Mouse (Mus musculus) midbrain, embryonic 16.5 days (tissue): ENCODE results near the gene Arl3. TPM values are rescaled to one million over a fixed set of nuclear protein-coding genes. Genes with fewer than 3 reads are reported as not detected.

Source experiments
- ATAC-seq: fragments of 200-750 bp; cut with Nextera tagmentation; 2 replicates; pipeline ENCODE4 v1.8.0; 2017; ENCODE audit warnings: moderate TSS enrichment
- H3K27ac ChIP-seq: fragments of 300-500 bp; sonication (generic); 2 replicates; pipeline ENCODE4 v1.5.1; 2014; ENCODE audit warnings: mild to moderate bottlenecking, low read length, mixed read lengths
- H3K27me3 ChIP-seq: fragments of 300-500 bp; sonication (generic); 2 replicates; pipeline ENCODE4 v1.6.1; 2014; ENCODE audit warnings: low read depth, low read length, mixed read lengths; ENCODE audit not compliant: control insufficient read depth, insufficient read depth
- H3K36me3 ChIP-seq: fragments of 300-500 bp; sonication (generic); 2 replicates; pipeline ENCODE4 v1.6.1; 2014; ENCODE audit warnings: mild to moderate bottlenecking, low read length, moderate library complexity, mixed read lengths; ENCODE audit not compliant: control insufficient read depth, insufficient read depth
- H3K4me1 ChIP-seq: fragments of 300-500 bp; sonication (generic); 2 replicates; pipeline ENCODE4 v1.6.1; 2014; ENCODE audit warnings: mild to moderate bottlenecking, low read length, mixed read lengths; ENCODE audit not compliant: control insufficient read depth, insufficient read depth
- H3K4me2 ChIP-seq: fragments of 300-500 bp; sonication (generic); 2 replicates; pipeline ENCODE4 v1.6.1; 2014; ENCODE audit warnings: mild to moderate bottlenecking, low read length, mixed read lengths
- H3K4me3 ChIP-seq: fragments of 300-500 bp; sonication (generic); 2 replicates; pipeline ENCODE4 v1.5.1; 2014; ENCODE audit warnings: low read depth, mild to moderate bottlenecking, low read length, moderate library complexity, mixed read lengths
- H3K9ac ChIP-seq: fragments of 300-500 bp; sonication (generic); 2 replicates; pipeline ENCODE4 v1.6.1; 2014; ENCODE audit warnings: low read depth, low read length, mixed read lengths
- H3K9me3 ChIP-seq: fragments of 300-500 bp; sonication (generic); replicated peaks from 2 replicates; pipeline ENCODE4 v1.6.1; 2014; ENCODE audit warnings: mild to moderate bottlenecking, low read length, mixed read lengths; ENCODE audit not compliant: control insufficient read depth, poor library complexity, severe bottlenecking
- WGBS: fragments of 180-500 bp; shearing (Covaris S2); extraction: QIAGEN DNeasy Blood & Tissue Kit; methylation state at CpG from one replicate; pipeline ENCODE4 v1.1.7; 2014; 5-methylcytosine and 5-hydroxymethylcytosine counted together
- polyA plus RNA-seq: library from polyadenylated mRNA; unstranded; fragments of >200 nt; fragmentation: Nextera tagmentation; extraction: Ambion mirVana; gene quantifications from 2 replicates; pipeline ENCODE4 v1.2.1, GENCODE M21; 2015

The Arl3 gene
- polyA plus RNA-seq, 1 experiment from 2014 or later: 226 TPM

GRCm38 (mm10) chr19:46507806-46508205 is 65.2 kb downstream of the Arl3 start:
- peak overlapping the region; percentile 89 for H3K4me2 ChIP-seq
- peaks cover 61% of the 10 kb centered on the region for H3K4me1 ChIP-seq
- peaks cover 7% of the 10 kb centered on the region for H3K36me3 ChIP-seq
- H3K27ac ChIP-seq: peak overlapping the region; percentile 81
- peak overlapping the region; percentile 19; the same call in 1 of the 2 replicates for H3K4me3 ChIP-seq
- no peaks in the 10 kb centered on the region for H3K27me3 ChIP-seq
- ATAC-seq: no peak
- H3K9me3 ChIP-seq: no peaks in the 10 kb centered on the region
- 76% methylated on average over 1 of the region's 1 CpGs for WGBS
- peak overlapping the region; percentile 56; the same call in 1 of the 2 replicates for H3K9ac ChIP-seq

DNA sequence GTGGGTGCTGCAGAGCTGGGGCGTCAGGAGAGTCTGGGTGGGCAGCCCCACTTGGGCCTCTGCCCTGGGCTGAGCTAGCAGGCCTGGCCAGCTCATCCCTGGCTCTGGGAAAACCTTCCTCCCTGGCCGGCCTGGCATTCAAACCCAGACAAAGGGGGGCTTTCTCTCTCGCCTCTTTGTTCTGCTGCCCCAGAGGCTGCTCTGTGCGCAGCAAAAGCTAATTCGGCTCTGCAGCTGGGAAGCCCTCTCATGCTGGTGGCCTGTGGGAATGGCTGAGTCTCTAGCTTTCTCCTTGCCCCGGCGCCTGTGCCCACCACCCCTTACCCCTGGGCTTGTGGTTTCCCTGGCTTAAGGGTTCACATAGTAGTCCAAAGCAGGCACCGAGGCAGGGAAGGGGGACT is 65.8 kb downstream of the Arl3 start:
- Histone ChIP-seq H3K27ac (peak overlapping the region; percentile 81), H3K36me3 (peaks cover 3% of the 10 kb centered on the region; the same call in 1 of the 2 replicates), H3K9ac (peak overlapping the region; percentile 56), H3K4me3 (peak overlapping the region; percentile 19), H3K4me2 (peak overlapping the region; percentile 89), H3K9me3 (no peaks in the 10 kb centered on the region), H3K4me1 (peaks cover 61% of the 10 kb centered on the region), H3K27me3 (no peaks in the 10 kb centered on the region)
- WGBS: 6% methylated on average over 8 of the region's 8 CpGs
- ATAC-seq: 0 out of 2 replicates have a peak, but pooled peaks have one; percentile 9

- H3K4me2 ChIP-seq: peak overlapping the region; percentile 89
- no peaks in the 10 kb centered on the region for H3K27me3 ChIP-seq
- H3K9me3 ChIP-seq: no peaks in the 10 kb centered on the region
- no peak for ATAC-seq
- WGBS: 22% methylated on average over 3 of the region's 3 CpGs
- H3K36me3 ChIP-seq: peaks cover 3% of the 10 kb centered on the region; the same call in 1 of the 2 replicates
- H3K9ac ChIP-seq: peak overlapping the region; percentile 56
- peaks cover 61% of the 10 kb centered on the region for H3K4me1 ChIP-seq
- H3K4me3 ChIP-seq: peak overlapping the region; percentile 19
- peak overlapping the region; percentile 81 for H3K27ac ChIP-seq
Observed at GRCm38 (mm10) chr19:46506372-46506717, 66.7 kb downstream of the Arl3 start.

DNA sequence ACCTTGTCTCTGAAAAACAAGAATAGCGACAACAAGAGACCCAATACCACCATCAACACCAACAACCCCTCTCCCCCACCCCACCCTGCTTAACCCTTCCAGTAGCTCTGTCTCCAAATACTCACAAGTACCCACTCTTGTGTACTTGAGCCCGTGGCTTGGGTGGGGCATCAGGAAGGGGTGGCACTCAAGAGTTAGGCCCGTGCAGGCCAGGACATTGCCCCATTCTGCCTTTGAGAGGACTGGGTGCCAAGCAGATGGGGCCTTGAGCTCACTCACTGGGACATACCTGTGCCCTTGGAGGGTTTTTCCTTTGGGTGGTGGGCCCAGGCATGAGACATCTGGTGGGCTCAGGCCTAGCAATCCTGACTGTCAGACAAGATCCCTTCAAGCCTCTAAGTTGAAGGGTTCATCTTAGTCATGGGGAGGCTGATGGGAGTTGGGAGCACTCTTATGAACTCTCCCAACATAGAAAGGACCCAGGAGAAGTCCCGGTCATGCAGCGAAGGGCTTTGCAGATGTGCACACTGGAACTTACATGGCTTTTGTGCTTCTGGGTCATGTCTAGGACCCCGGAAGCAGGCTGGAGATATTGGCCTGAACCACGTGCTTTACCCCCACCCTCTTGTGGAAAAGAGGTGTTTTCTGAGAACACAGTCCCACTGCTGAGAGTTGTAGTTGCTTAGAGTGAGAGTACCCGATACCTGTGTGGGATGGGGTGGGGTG is 67.2 kb downstream of the Arl3 start:
- Histone ChIP-seq H3K4me2 (peak overlapping the region; percentile 89), H3K9me3 (no peaks in the 10 kb centered on the region), H3K9ac (peak overlapping the region; percentile 56), H3K4me1 (peaks cover 61% of the 10 kb centered on the region), H3K27me3 (no peaks in the 10 kb centered on the region), H3K36me3 (peaks cover 3% of the 10 kb centered on the region; the same call in 1 of the 2 replicates), H3K27ac (peak overlapping the region; percentile 81; the same call in 1 of the 2 replicates), H3K4me3 (peak overlapping the region; percentile 64)
- ATAC-seq: no peak
- WGBS: 60% methylated on average over 8 of the region's 8 CpGs

GRCm38 (mm10) chr19:46504822-46505417 is 68.1 kb downstream of the Arl3 start:
- ATAC-seq: no peak
- Histone ChIP-seq H3K9ac (peak overlapping the region; percentile 87), H3K27ac (peak overlapping the region; percentile 98), H3K36me3 (peaks cover 3% of the 10 kb centered on the region; the same call in 1 of the 2 replicates), H3K9me3 (no peaks in the 10 kb centered on the region), H3K4me1 (peaks cover 55% of the 10 kb centered on the region), H3K27me3 (no peaks in the 10 kb centered on the region), H3K4me2 (peak overlapping the region; percentile 89), H3K4me3 (peak overlapping the region; percentile 64)
- WGBS: 46% methylated on average over 9 of the region's 9 CpGs

DNA sequence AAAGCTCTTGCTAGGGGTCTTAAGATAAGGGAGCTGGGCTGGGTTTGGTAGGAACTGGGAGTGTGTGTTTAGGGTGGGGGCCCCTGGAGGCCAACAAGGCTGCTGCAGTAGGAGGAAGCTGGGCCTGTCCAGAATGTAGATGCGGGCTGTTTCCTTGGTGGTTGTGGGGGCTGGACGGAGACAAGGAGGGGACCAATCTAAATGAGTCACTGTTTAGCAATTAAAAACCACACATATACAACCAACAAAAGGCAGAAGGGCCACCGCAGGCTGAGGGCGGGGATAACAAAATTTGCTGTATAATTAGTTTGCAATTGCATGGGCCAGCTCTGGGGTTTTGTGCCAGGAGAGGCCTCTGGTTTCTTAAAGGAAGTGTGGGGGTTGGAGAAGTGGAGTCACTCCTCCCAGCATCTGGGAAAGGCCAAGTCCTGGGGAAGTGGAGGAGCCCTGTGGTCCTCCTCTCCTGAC is 68.9 kb downstream of the Arl3 start:
- H3K9ac ChIP-seq: peak overlapping the region; percentile 87
- H3K4me1 ChIP-seq: peaks cover 50% of the 10 kb centered on the region
- peaks cover 3% of the 10 kb centered on the region; the same call in 1 of the 2 replicates for H3K36me3 ChIP-seq
- WGBS: 0% methylated on average over 4 of the region's 4 CpGs
- no peak for ATAC-seq
- H3K4me3 ChIP-seq: peak overlapping the region; percentile 64
- H3K9me3 ChIP-seq: no peaks in the 10 kb centered on the region
- H3K27me3 ChIP-seq: no peaks in the 10 kb centered on the region
- peak overlapping the region; percentile 98 for H3K27ac ChIP-seq
- peak overlapping the region; percentile 89 for H3K4me2 ChIP-seq

DNA sequence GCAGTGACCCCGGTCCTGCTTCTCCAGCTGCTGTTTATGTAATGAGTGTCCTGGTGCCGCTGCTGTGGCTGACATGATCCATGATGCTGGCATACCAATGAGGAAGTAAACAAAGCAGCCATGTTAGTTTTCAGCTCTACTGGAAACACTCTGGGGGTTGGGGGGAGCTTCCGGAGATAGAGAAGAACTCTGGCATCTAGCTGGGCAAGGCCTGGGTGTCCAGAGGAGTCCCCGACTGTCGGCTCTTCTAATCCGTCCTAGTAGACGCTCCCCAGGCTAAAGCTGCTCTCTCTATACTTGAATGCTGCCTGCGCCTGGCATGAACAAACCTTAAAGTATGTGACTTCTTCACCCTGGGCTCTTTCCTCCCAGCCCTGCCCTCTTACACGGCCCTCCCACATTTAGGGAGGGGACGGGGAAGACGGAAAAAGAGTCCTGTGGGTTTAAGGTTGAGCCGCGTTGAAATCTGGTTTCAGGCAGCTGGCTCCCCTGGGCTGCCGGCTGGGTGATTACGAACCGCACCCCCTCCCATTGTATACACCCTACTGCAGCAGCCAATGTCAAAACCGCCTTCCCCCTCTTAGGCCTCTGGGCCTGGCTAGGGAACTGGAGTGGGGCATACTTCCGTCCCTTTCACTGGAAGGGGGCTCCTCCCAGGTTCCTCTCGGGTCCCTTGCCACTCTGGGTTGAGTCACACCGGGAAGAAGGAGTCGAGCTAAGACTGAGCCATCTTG is 69.5 kb downstream of the Arl3 start:
- H3K9ac ChIP-seq: peak overlapping the region; percentile 87
- peaks cover 3% of the 10 kb centered on the region; the same call in 1 of the 2 replicates for H3K36me3 ChIP-seq
- H3K9me3 ChIP-seq: no peaks in the 10 kb centered on the region
- peaks cover 46% of the 10 kb centered on the region for H3K4me1 ChIP-seq
- H3K4me2 ChIP-seq: peak overlapping the region; percentile 89
- H3K27ac ChIP-seq: peak overlapping the region; percentile 98
- H3K27me3 ChIP-seq: no peaks in the 10 kb centered on the region
- H3K4me3 ChIP-seq: peak overlapping the region; percentile 64
- under 1% methylated on average over 21 of the region's 21 CpGs for WGBS
- ATAC-seq: no peak

- Histone ChIP-seq H3K27ac (peak overlapping the region; percentile 98), H3K9ac (peak overlapping the region; percentile 87), H3K4me1 (peaks cover 37% of the 10 kb centered on the region), H3K4me2 (peak overlapping the region; percentile 89), H3K4me3 (peak overlapping the region; percentile 64), H3K36me3 (no peaks in the 10 kb centered on the region), H3K27me3 (no peaks in the 10 kb centered on the region), H3K9me3 (no peaks in the 10 kb centered on the region)
- no peak for ATAC-seq
- WGBS: 0% methylated on average over 53 of the region's 53 CpGs
Observed at GRCm38 (mm10) chr19:46502471-46503166, 70.4 kb downstream of the Arl3 start.
